Mouse (Mus musculus) CD4-positive helper T cell, adult 2 months (primary cell): ENCODE data around the gene Mrpl10.

Experiments
- DNase-seq: peaks from one replicate; pipeline ENCODE4 v3.0.0-alpha.2; 2012; ENCODE audit warnings: low read depth, missing footprints, low spot score

Gene Mrpl10

DNA sequence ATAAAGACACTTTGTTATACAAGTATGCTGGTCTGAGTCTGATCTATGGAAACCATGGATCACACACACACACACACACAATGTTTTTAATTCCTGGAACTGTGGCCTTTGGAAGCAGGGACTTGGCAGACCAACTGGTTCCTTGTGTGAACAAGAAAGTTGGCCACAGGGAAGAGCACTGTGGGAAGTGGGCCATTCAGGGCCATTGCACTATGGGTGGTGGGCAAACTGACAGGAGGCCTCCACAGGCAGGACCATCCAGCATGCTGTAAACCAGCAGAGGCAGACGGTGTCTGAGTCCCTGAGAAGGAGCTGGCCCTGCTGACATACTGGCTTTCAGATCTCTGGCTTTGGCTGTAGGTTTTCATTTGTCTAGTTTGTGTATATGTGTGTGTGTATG is 28.0 kb downstream of the Mrpl10 start:
- no peak for DNase-seq

DNA sequence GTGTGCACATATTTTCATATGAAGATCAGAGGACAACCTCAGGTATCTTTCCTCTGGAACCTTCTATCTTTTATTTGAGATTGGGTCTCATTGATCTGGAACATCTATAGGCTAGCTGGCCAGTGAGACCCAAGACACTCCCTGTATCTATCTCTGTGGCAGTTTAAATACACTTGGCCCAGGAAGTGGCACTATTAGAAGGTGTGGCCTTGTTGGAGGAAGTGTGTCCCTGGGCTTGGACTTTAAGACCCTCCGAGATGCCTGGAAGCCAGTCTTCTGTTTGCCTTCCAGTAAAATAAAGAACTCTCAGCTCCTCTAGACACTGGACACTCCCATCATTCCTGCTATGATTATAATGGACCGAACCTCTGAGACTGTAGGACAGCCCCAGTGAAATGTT is 28.4 kb downstream of the Mrpl10 start:
- no peak for DNase-seq

DNA sequence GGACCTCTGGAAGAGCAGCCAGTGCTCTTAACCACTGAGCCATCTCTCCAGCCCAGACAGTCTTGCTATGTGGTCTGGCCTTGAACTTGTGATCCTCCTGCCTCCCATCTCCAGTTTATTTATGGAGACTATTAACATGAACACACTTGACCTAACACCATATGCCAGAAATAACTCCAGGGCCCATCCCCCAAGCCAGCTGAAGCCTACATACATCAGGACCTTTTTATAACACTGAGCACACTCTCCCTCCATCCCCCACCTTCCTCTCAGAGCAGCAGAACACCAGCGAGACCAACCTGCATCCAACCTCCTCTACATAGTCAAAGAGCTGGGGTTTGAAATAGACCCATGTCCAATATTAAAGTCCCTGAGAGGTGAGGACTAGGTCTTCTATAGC is 29.8 kb downstream of the Mrpl10 start:
- no peak for DNase-seq

DNA sequence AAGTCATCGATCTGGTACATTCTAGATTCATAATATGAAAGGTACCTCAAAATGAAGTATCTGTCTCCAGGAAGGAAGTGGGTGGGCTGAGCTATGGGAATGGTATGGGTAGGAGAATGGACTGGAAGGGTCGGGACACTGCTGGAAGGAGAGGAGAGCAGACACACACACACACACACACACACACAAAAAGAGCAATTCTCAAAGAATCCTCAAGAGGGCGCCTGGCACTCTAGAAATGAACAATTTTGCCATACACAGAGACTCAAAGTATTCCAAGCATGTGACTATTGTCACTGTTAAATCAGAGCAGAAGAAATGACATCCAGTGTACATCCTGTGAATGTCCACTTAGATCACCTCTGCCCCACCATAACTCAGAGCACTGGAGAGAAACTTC is 31.2 kb downstream of the Mrpl10 start:
- peak; percentile 60 for DNase-seq

DNA sequence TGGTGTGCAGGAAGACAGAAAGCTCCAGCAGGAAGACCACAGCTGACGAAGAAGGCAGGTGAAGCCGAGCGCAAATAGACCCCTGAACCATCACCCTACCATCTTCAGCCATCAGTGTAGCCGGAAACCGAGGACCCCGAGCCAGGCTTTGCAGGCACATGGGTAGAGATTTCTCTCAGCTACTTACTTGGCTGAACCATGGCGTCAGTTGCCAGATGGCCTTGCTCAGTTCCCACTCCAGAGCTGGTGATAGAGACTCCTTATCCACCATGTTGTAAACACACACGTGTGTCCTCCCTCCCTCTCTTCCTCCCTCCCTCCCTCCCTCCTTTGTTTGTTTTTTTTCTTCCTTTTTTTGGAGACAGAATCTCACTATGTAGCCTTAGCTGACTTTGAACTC is 32.9 kb downstream of the Mrpl10 start:
- no peak for DNase-seq

DNA sequence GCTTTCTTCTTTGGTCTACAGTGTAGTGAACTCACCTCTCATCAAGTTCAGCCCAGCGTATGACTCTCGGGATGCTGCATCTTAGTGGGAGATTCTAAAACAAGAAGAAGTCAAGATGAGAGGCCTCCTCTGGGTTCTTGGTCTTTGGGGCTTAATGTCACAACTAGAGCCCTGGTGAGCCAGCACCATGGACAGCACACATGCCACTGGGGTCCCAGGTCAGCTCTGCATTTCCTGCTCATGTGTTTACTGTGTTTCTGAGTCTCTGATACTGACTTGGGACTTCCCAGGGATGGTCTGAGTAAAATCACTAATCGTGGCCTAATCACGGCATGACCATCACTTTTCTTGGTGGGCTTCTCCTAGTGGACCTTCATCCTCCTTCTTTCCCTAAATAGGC is 37.4 kb downstream of the Mrpl10 start:
- DNase-seq: no peak

DNA sequence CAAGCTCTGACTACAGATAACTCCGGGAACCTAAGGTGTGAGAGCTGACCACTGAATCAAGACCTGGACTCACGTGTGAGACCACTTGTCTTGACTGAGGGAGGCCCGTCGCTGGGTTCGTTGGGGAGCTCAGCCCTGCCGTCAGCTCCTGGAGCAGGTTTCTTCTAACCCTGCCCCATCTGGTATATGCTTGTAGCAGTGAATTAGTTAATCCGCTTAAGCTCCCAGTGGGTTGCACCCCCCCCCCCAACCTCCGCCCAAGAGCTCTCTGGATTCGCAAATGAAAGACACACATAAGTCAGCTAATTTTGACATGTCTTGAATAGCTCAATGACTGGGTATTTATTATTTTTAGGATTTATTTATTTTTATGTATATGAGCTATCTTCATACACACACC is 38.9 kb downstream of the Mrpl10 start:
- no peak for DNase-seq

DNA sequence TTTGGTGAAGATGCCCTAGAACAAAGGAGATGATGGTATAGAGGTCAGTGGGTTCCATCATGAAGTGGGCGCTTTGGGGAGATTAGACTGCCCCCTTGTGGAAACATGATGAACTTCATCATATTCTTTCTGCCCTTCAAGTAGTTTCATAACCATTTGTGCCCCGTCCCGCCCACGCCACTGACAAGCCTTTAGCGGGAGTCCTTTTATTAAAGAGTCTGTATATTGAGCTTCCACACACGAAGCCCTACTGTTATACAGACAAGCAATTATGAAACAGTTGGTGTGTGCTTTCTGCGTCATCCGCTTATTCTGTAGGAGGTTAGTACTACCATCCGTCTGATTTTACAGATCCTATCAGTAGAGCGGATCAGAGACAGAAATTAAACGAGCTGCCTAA is 41.6 kb downstream of the Mrpl10 start:
- peak; percentile 78 for DNase-seq

DNA sequence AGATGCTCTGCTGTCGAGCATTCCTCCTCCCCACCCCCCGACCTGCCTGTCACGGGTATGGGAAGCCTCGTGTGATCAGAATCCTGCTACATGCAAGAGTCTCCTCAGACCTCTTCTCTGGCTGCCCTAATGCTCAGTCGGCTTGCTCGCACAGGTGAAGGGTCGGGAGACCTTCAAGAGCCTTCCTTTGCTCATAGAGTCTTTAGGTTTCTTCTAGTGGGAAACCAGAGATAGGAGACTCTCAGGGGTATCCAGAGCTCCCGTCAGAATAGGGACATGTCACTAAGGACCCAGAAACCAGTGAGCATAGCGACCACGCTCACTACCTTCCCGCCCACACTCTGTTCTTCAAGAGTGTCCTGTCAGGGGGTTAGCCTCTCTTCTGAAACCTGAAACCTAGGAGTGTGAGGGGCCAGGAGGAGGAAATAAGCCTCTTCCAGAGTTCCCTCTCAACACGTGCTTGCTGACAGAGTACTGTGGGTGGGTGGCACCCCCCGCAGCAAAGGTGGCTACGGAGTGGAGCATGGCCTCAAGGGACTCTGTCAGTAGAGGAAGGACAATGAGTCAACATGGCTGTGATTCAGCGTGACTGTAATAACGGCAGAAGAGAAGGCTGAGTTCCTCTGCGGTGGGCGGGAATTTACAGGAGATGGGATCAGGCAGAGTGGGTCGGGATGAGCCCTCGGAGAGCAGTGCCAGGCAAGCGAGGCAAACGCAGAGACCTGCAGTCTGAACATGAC is 42.2 kb downstream of the Mrpl10 start:
- no peak for DNase-seq

DNA sequence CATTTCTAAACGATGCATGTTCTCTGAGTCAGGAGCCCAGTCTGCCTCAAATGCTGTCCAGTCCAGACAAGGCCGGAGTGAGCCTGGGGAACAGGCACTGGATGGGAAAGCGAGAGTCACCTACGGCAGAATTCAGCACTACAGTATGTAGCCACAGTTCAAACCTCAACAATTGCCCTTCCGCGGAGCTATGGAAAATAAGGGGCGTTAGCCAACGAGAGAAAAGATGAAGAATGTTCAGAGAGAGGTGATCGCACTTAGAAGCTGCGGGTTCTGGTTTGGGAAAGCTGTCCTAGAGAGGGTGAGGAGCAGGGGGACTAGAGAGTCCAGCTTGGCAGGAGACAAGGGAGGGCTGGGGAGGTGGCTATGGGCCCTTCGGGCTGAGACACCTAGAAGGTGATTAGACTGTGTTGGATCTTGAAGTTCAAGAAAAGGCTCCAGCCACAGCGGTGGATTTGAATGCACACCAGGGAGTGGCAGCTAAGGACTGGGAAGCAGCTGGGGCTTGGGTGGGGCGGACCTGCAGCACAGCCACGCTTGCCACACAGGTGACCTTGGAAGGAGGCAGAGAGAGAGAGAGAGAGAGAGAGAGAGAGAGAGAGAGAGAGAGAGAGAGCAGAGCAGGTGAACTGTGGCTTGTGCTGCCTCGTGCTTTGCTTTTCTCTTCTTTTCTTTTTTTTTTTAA is 43.6 kb downstream of the Mrpl10 start:
- no peak for DNase-seq

DNA sequence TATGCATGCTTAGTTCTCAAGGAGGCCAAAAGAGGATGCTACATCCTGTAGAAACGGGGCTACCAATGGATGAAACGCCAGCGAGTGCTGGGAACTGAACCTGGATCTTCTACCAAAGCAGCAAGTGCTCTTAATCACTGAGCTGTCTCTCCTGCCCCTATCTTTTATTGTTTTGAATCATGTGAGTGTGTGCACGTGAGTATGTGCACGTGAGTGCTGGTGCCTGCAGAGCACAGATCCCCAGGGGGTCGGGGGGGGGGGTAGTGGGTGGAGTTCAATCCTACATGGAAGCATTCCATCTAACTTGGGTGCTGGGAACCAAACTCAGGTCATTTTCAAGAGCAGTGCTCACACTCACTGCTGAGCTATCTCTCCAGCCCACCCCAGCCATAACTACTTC is 45.0 kb downstream of the Mrpl10 start:
- no peak for DNase-seq

DNA sequence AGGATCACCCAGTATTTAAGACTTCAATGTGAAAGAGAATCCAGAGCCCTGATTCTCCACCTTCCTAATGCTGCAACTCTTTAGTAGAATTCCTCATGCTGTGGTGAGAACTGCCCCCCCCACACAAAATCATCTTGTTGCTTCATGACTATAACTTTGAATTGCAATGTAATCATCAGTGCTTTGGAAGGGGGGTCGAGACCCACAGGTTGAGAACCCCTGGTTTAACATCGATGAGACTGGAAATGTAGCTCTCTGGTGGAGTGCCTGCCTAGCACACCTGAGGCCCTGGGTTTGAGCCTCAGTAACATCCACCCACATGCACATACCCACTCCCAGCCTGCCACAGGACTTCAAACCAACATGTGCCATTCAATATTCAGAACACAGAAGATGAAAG is 53.2 kb downstream of the Mrpl10 start:
- DNase-seq: no peak

DNA sequence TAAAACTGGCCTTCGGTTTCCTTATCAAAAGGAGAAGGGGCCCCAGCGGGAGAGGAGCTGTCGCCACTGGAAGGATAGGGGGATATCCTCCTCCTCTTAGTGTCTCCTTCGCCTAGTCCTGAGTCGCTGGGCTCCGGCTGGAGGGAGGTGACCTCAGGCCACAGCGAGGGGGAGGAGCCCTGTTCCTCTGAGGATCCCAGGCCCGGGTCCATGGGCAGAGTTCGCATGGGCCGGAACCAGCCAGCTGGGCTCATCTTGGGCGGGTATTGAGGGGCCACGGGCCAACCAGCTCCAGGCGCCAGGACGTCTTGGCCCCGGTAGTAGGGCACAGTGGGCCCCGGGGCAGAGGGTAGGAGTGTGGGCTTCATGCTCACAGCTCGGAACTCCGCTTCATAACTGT is 57.4 kb downstream of the Mrpl10 start:
- no peak for DNase-seq
